Mouse (Mus musculus) heart, embryonic 16.5 days (tissue): ENCODE data around the gene Rap1gap. TPM values are rescaled to one million over a fixed set of nuclear protein-coding genes. Genes with fewer than 3 reads are reported as not detected.

Experiments used
- ATAC-seq: fragments of 200-750 bp; cut with Nextera tagmentation; replicated peaks from 2 replicates; pipeline ENCODE4 v1.8.0; 2017; ENCODE audit warnings: moderate number of reproducible peaks; ENCODE audit not compliant: insufficient read depth, low FRiP score; ENCODE audit errors: extremely low read depth
- H3K27ac ChIP-seq: fragments of 300-500 bp; sonication (generic); 2 replicates; pipeline ENCODE4 v1.5.1; 2014; ENCODE audit warnings: mild to moderate bottlenecking, low read length, control low read depth, moderate library complexity
- H3K27me3 ChIP-seq: fragments of 300-500 bp; sonication (generic); 2 replicates; pipeline ENCODE4 v1.6.1; 2014; ENCODE audit warnings: low read length, mixed read lengths; ENCODE audit not compliant: control insufficient read depth, insufficient read depth
- H3K36me3 ChIP-seq: fragments of 300-500 bp; sonication (generic); 2 replicates; pipeline ENCODE4 v1.6.1; 2014; ENCODE audit not compliant: control insufficient read depth, insufficient read depth
- H3K4me1 ChIP-seq: fragments of 300-500 bp; sonication (generic); 2 replicates; pipeline ENCODE4 v1.6.1; 2014; ENCODE audit warnings: low read length, mixed read lengths; ENCODE audit not compliant: control insufficient read depth, insufficient read depth
- H3K4me2 ChIP-seq: fragments of 300-500 bp; sonication (generic); 2 replicates; pipeline ENCODE4 v1.6.1; 2014; ENCODE audit warnings: low read depth, mild to moderate bottlenecking, control low read depth, low read length
- H3K4me3 ChIP-seq: fragments of 300-500 bp; sonication (generic); 2 replicates; pipeline ENCODE4 v1.5.1; 2014; ENCODE audit warnings: mild to moderate bottlenecking, control low read depth, low read length
- H3K9ac ChIP-seq: fragments of 300-500 bp; sonication (generic); 2 replicates; pipeline ENCODE4 v1.6.1; 2014; ENCODE audit warnings: low read length, control low read depth
- H3K9me3 ChIP-seq: fragments of 300-500 bp; sonication (generic); replicated peaks from 2 replicates; pipeline ENCODE4 v1.6.1; 2016; ENCODE audit warnings: low read length; ENCODE audit not compliant: control insufficient read depth
- WGBS: fragments of 180-500 bp; shearing (Covaris S2); extraction: QIAGEN DNeasy Blood & Tissue Kit; methylation state at CpG from one replicate; pipeline ENCODE4 v1.1.7; 2014; 5-methylcytosine and 5-hydroxymethylcytosine counted together
- polyA plus RNA-seq: library from polyadenylated mRNA; unstranded; fragments of >200 nt; fragmentation: Nextera tagmentation; extraction: Ambion mirVana; gene quantifications from 2 replicates; pipeline ENCODE4 v1.2.1, GENCODE M21; 2015

The Rap1gap gene
- polyA plus RNA-seq, 1 experiment from 2014 or later: 9.7 TPM

DNA sequence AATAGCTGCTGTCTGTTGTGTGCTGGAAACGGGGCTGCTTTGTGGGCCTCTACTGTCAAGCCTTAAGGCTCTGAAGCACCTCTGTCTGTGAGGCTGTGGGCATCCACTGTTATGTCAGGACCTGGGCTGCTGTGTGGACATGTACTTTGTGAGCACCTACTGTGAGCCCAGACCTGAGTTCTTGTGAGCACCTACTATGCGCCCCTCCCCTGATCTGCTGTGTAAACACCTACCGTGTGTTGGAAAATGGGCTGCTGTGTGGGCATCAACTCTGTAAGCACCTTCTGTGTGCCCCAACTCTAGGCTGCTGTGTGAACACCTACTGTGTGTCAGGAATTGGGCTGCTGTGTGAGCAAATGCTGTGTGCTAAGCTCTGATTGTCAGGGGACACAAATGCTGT, 57.7 kb downstream of the Rap1gap start:
- WGBS: 77% methylated on average over 3 of the region's 3 CpGs
- Histone ChIP-seq H3K4me3 (no peak overlapping the region), H3K36me3 (no peaks in the 10 kb centered on the region), H3K4me2 (no peak overlapping the region), H3K27me3 (peaks cover 58% of the 10 kb centered on the region), H3K9me3 (no peaks in the 10 kb centered on the region), H3K27ac (no peak overlapping the region), H3K4me1 (peaks cover 8% of the 10 kb centered on the region; the same call in 1 of the 2 replicates), H3K9ac (no peak overlapping the region)
- no peak for ATAC-seq

DNA sequence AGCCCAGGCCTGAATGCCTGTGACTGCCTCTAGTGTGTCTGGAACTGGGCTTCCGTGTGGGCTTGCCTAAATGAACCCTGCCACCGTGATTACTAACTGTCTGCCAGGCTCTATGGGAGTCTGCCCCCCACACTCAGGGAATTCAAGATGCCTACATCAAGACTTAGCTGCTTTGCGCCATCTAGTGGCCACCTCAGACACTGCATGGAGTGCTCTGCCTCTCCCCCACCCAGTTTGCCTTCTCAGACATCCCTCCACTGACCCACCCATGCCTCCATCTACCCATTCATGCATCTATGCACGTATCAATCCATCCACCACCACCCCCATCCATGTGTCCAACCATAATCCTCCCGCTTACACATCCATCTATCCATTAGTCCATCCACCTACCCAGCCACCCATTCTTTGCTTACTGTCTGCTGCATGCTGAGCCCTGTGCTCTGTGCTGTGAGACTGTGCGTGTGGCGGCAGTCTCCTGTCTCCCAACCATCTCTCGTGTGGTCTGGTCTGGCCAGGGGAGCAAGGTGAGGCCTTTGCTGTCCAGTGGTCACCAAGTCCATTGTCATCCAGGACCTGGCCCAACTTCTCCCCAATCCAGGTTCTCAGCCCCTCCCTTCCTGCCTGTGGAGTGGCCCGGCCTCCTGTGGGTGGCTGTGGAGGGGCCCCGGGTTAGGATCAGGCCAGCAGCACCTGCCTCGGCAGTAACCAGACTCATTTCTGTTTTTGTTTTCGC, 58.3 kb downstream of the Rap1gap start:
- Histone ChIP-seq H3K4me2 (peak overlapping the region; percentile 55), H3K9me3 (no peaks in the 10 kb centered on the region), H3K36me3 (no peaks in the 10 kb centered on the region), H3K27me3 (peaks cover 60% of the 10 kb centered on the region), H3K27ac (no peak overlapping the region), H3K9ac (no peak overlapping the region), H3K4me3 (no peak overlapping the region), H3K4me1 (peaks cover 8% of the 10 kb centered on the region; the same call in 1 of the 2 replicates)
- ATAC-seq: no peak
- WGBS: 28% methylated on average over 12 of the region's 12 CpGs

DNA sequence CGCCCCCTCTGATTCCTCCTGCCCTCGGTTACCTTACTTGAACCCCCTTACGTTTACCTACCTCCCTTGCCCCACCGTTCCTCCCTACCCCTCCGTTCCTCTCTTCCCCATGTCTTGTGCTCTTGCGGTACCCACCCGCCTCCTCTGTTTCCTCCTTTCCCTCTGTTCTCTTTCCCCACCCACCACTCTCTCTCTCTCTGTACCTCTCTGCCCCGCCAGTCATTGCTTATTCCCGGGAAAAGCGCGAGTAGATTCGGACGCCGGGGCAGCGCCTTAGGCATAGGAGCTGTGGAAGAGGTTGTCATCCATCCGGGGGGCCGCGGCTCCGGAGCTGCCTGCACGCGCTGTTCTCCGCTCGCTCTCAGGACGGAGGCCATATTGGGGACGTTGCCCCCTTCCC, 59.0 kb downstream of the Rap1gap start:
- ATAC-seq: no peak
- Histone ChIP-seq H3K4me2 (peak overlapping the region; percentile 55), H3K27ac (no peak overlapping the region), H3K36me3 (no peaks in the 10 kb centered on the region), H3K4me3 (peak overlapping the region; percentile 23), H3K9me3 (no peaks in the 10 kb centered on the region), H3K9ac (peak overlapping the region; percentile 58), H3K4me1 (peaks cover 8% of the 10 kb centered on the region; the same call in 1 of the 2 replicates), H3K27me3 (peaks cover 67% of the 10 kb centered on the region)
- WGBS: 27% methylated on average over 25 of the region's 25 CpGs

- WGBS: 34% methylated on average over 11 of the region's 11 CpGs
- H3K4me3 ChIP-seq: peak overlapping the region; percentile 28
Observed at GRCm38 (mm10) chr4:137724212-137724611, 59.7 kb downstream of the Rap1gap start.

DNA sequence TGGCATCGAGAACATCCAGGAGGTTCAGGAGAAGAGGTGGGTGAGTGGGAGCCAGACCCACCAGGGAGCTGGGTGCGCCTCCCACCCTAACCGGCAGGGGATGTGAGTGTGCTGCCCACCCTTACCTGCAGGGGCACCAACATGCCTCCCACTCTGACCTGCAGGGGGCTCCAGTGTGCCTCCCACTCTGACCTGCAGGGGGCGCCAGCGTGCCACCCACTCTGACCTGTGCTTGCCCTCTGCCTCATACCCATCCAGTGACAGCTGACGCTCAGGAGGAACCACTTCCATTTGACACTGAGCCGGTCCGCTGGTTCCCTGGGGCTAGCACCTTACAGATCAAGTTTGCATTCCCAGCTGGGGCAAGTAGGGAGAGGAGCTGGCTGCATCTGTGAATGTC, 60.2 kb downstream of the Rap1gap start:
- no peaks in the 10 kb centered on the region for H3K9me3 ChIP-seq
- peaks cover 2% of the 10 kb centered on the region; the same call in 1 of the 2 replicates for H3K4me1 ChIP-seq
- H3K27ac ChIP-seq: peak overlapping the region; percentile 24; the same call in 1 of the 2 replicates
- WGBS: 32% methylated on average over 8 of the region's 8 CpGs
- peak overlapping the region; percentile 28 for H3K4me3 ChIP-seq
- no peaks in the 10 kb centered on the region for H3K36me3 ChIP-seq
- peaks cover 74% of the 10 kb centered on the region for H3K27me3 ChIP-seq
- H3K4me2 ChIP-seq: peak overlapping the region; percentile 55
- peak overlapping the region; percentile 41; the same call in 1 of the 2 replicates for H3K9ac ChIP-seq
- ATAC-seq: no peak; the same call in 1 of the 2 replicates

More at GRCm38 (mm10) chr4:137724212-137724611, 59.7 kb downstream of the Rap1gap start:
- Histone ChIP-seq H3K4me2 (peak overlapping the region; percentile 55), H3K27ac (peak overlapping the region; percentile 24; the same call in 1 of the 2 replicates), H3K36me3 (no peaks in the 10 kb centered on the region), H3K9ac (peak overlapping the region; percentile 41), H3K9me3 (no peaks in the 10 kb centered on the region), H3K4me1 (peaks cover 6% of the 10 kb centered on the region; the same call in 1 of the 2 replicates), H3K27me3 (peaks cover 70% of the 10 kb centered on the region)
- ATAC-seq: 0 out of 2 replicates have a peak, but pooled peaks have one; percentile 18

DNA sequence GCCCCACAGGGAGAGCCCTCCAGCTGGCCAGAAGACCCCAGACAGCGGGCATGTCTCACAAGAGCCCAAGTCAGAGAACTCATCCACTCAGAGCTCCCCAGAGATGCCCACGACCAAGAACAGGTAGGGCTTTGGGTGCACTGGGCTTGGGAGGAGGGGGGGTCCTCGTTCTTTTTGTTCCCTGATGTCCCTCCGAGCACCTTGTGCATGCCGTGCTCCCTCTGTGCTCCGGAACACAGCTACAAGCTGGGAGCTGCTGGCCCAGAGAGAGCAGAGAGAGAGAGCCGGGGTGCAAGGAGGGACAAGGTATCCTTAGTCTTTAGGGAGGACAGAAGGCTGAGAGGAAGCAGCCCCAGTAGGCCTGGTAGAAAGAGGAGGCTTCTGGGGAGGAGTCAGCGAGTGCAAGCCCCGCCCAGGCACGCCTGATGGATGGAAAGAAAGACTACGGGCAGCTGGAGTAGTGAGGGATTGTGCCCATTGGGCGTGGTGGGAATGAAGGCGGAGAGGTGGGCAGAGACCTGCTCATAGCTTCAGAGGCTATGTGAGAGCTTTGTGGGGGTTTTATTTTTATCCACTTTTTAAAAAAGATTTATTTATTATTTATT, 61.1 kb downstream of the Rap1gap start:
- Histone ChIP-seq H3K9me3 (no peaks in the 10 kb centered on the region), H3K27me3 (peaks cover 75% of the 10 kb centered on the region), H3K9ac (no peak overlapping the region), H3K27ac (no peak overlapping the region), H3K36me3 (no peaks in the 10 kb centered on the region), H3K4me1 (peaks cover 2% of the 10 kb centered on the region; the same call in 1 of the 2 replicates), H3K4me3 (no peak overlapping the region), H3K4me2 (no peak overlapping the region)
- no peak for ATAC-seq
- 83% methylated on average over 13 of the region's 13 CpGs for WGBS

DNA sequence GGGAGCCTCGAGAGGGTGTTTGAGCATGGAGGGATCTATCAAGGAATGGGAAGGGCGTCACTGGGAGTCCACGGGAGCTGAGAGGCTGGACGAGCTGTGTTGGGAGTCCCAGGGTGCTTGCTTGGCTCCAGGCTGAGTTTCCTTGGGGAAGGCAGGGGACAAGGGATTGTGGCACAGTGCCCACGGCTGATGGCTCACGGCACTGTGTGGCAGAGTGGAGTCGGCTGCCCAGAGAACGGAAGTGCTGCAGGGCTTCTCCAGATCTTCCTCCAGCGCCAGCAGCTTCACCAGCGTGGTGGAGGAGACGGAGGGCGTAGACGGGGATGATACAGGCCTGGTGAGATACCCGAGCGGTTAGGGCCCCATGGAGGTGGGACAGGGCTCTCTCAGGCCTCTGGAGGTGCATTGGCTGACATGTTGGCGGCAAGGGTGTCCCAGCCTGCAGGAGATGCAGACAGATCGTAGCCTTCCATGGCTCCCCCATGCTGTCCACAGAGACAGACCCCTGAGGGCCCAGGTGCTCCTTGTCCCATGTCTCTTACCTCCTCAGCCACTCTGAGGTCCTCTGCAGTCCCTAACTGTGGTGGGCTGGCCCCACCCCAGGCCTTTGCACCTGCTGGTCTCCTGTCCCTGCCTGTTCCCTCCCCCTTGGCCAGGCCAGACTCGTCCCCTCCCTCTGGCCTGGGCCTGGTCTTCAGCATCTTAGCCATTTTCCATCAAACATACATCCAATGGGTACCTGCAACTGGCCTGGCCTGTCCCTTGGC, 62.4 kb downstream of the Rap1gap start:
- Histone ChIP-seq H3K4me2 (no peak overlapping the region), H3K27me3 (peaks cover 69% of the 10 kb centered on the region), H3K36me3 (no peaks in the 10 kb centered on the region), H3K9ac (no peak overlapping the region), H3K9me3 (no peaks in the 10 kb centered on the region), H3K27ac (no peak overlapping the region), H3K4me3 (no peak overlapping the region), H3K4me1 (peaks cover 2% of the 10 kb centered on the region; the same call in 1 of the 2 replicates)
- ATAC-seq: no peak
- WGBS: 77% methylated on average over 18 of the region's 18 CpGs

- ATAC-seq: no peak
- H3K36me3 ChIP-seq: no peaks in the 10 kb centered on the region
- H3K27ac ChIP-seq: no peak overlapping the region
- H3K4me2 ChIP-seq: no peak overlapping the region
- H3K27me3 ChIP-seq: peaks cover 71% of the 10 kb centered on the region
- 11% methylated on average over 16 of the region's 18 CpGs for WGBS
- peaks cover 2% of the 10 kb centered on the region; the same call in 1 of the 2 replicates for H3K4me1 ChIP-seq
- H3K4me3 ChIP-seq: no peak overlapping the region
- H3K9me3 ChIP-seq: no peaks in the 10 kb centered on the region
- H3K9ac ChIP-seq: no peak overlapping the region
Observed at GRCm38 (mm10) chr4:137727506-137728187, 63.1 kb downstream of the Rap1gap start.
